Comparison of ENCODE assay signal across 7 mouse cellular contexts in the genomic region with DNA sequence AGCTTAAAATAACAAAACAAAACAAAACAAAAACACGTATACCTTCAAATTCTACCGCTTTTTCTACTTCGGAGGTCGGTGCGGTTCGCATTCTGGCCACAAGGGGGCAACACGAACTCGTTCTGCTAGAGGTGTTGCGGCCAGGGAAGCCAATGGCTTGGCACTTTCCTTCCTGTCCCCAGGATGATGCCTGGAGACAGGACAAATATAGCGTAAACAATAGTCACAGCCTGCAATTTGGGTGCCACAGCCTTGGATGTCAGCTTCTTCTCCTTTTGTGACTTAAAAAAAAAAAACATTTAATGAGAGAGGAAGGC. TPM values are rescaled to one million over a fixed set of nuclear protein-coding genes. Genes with fewer than 3 reads are reported as not detected.
DNase-seq lines count a peak whose midpoint lies in the region; ATAC-seq and TF ChIP-seq lines count a peak whose summit lies in the region.

No protein-coding gene starts in this region.

- peak; percentile 79; the same call in 1 of the 2 replicates for TF ChIP-seq CTCF in small intestine, adult 2 months (IDR thresholded peaks at IDR 0.05; ENCODE audit: extremely low read depth, insufficient read length, insufficient replicate concordance, low read depth, low read length)

- ATAC-seq in granulocyte monocyte progenitor cell, adult 5-6 weeks (replicated peaks; ENCODE audit: poor library complexity, severe bottlenecking): peak; percentile 85
- peak; percentile 47 for ATAC-seq in midbrain, embryonic 11.5 days (ENCODE audit: low FRiP score)

- H3K4me1 ChIP-seq in midbrain, embryonic 11.5 days (ENCODE audit: control insufficient read depth, insufficient read depth, low read length): peaks cover 11% of the 10 kb centered on the region
- no peaks in the 10 kb centered on the region for H3K4me1 ChIP-seq in small intestine, adult 2 months (ENCODE audit: control insufficient read depth, insufficient read depth, insufficient read length, low read length)

- peak; percentile 84 for DNase-seq in adrenal gland, postnatal 36 days
- peak; percentile 82 for DNase-seq in embryo, embryonic 9.5 days (ENCODE audit: extremely low spot score)
- DNase-seq in kidney, adult 18-20 months: peak; percentile 83
- DNase-seq in left cerebral cortex, postnatal 4 days: peak; percentile 84
- peak; percentile 100 for DNase-seq in midbrain, embryonic 11.5 days (ENCODE audit: low spot score, missing footprints)

- no peaks in the 10 kb centered on the region for H3K9me3 ChIP-seq in midbrain, embryonic 11.5 days (ENCODE audit: control insufficient read depth, low read length)

- no peak for TF ChIP-seq POLR2A in small intestine, adult 2 months (IDR thresholded peaks at IDR 0.05; ENCODE audit: low read depth, low read length)

- no peaks in the 10 kb centered on the region for H3K36me3 ChIP-seq in midbrain, embryonic 11.5 days (ENCODE audit: control insufficient read depth, insufficient read depth, low read length)
- H3K36me3 ChIP-seq in small intestine, adult 2 months (ENCODE audit: control insufficient read depth, insufficient read depth, low read length): no peaks in the 10 kb centered on the region

- peak overlapping the region; percentile 44 for H3K4me2 ChIP-seq in midbrain, embryonic 11.5 days

- H3K4me3 ChIP-seq in midbrain, embryonic 11.5 days (ENCODE audit: low read depth, low read length): peak overlapping the region; percentile 5; the same call in 1 of the 2 replicates
- H3K4me3 ChIP-seq in small intestine, adult 2 months (ENCODE audit: low read depth, low read length): no peak overlapping the region; the same call in 1 of the 2 replicates

- 3% methylated on average over 10 of the region's 10 CpGs for WGBS in midbrain, embryonic 11.5 days
- WGBS in small intestine, adult 2 months: 2% methylated on average over 10 of the region's 10 CpGs

- H3K27me3 ChIP-seq in midbrain, embryonic 11.5 days (ENCODE audit: control insufficient read depth, insufficient read depth, low read length): no peaks in the 10 kb centered on the region
- H3K27me3 ChIP-seq in small intestine, adult 2 months (ENCODE audit: control insufficient read depth, insufficient read depth, low read length): no peaks in the 10 kb centered on the region

- no peak overlapping the region; the same call in 1 of the 2 replicates for H3K9ac ChIP-seq in midbrain, embryonic 11.5 days (ENCODE audit: low read length)

- no peak overlapping the region for H3K27ac ChIP-seq in midbrain, embryonic 11.5 days (ENCODE audit: low read depth, low read length)
- no peak overlapping the region for H3K27ac ChIP-seq in small intestine, adult 2 months (ENCODE audit: insufficient read depth, low read depth, low read length)

- intact Hi-C loops in left cerebral cortex, postnatal 4 days (cut with DNase I): loop anchor here (5.0 kb wide), 1 partner anchor 52 kb away; no protein-coding TSS in a partner anchor

RNA-seq across cellular contexts. Expression of gene Lrrc38, which starts 24.0 kb away (rescaled TPM):
- total RNA-seq in adrenal gland, postnatal 36 days (2021): under 1 TPM in 1 of 2 experiments, not detected in 1; 0.26 TPM
- total RNA-seq in granulocyte monocyte progenitor cell, adult 5-6 weeks (2014; fragmentation: Nextera tagmentation): not detected in 2 replicates
- not detected in 2 replicates for total RNA-seq in granulocyte monocyte progenitor cell, adult 5-6 weeks (2017)
- under 1 TPM in 1 of 2 experiments, not detected in 1; 0.14 TPM for total RNA-seq in left cerebral cortex, postnatal 4 days (2021)
- polyA plus RNA-seq in midbrain, embryonic 11.5 days (2014; fragmentation: Nextera tagmentation; extraction: Ambion mirVana): 0.08 and 0.27 TPM in 2 replicates
- polyA plus RNA-seq in small intestine, adult 2 months (2012; rRNA removed): not detected in 2 replicates

RNA-seq across cellular contexts. Expression of gene Pdpn, which starts 26.2 kb away (rescaled TPM):
- 1 to 10 TPM; 5.1 to 7.4 TPM for total RNA-seq in adrenal gland, postnatal 36 days (2021)
- total RNA-seq in granulocyte monocyte progenitor cell, adult 5-6 weeks (2014; fragmentation: Nextera tagmentation): not detected in 2 replicates
- total RNA-seq in granulocyte monocyte progenitor cell, adult 5-6 weeks (2017): not detected in 2 replicates
- 10 to 100 TPM; 14.6 to 15.8 TPM for total RNA-seq in left cerebral cortex, postnatal 4 days (2021)
- polyA plus RNA-seq in midbrain, embryonic 11.5 days (2014; fragmentation: Nextera tagmentation; extraction: Ambion mirVana): 119 and 125 TPM in 2 replicates
- 0.80 and 1.2 TPM in 2 replicates for polyA plus RNA-seq in small intestine, adult 2 months (2012; rRNA removed)

Comparison
In these comparisons a context has a peak if more than half of its experiments do, and no peak if none do; other contexts are left out.
1. RNA of gene Pdpn, which starts 26.2 kb away (total RNA-seq): 14.6 to 15.8 TPM in left cerebral cortex, postnatal 4 days and 5.1 to 7.4 TPM in adrenal gland, postnatal 36 days; not detected in granulocyte monocyte progenitor cell, adult 5-6 weeks; every median in the first group is over 4 times any median in the second.
2. Peak in every context shown above with its lines, with median percentiles within 50 percentile points of each other: DNase-seq.